Mouse (Mus musculus): Measurements from ENCODE around the gene Gnai1. TPM values are rescaled to one million over a fixed set of nuclear protein-coding genes. Genes with fewer than 3 reads are reported as not detected.

Gnai1 gene
- polyA plus RNA-seq (2015; fragmentation: Nextera tagmentation; extraction: Ambion mirVana): 21.2 and 22.8 TPM in 2 replicates

- WGBS: under 1% methylated on average over 43 of the region's 76 CpGs
- Histone ChIP-seq H3K36me3 (ENCODE audit: control insufficient read depth, insufficient read depth, low read length) (no peaks in the 10 kb centered on the region), H3K9me3 (replicated peaks; ENCODE audit: control insufficient read depth, low read length) (no peaks in the 10 kb centered on the region), H3K4me1 (ENCODE audit: control insufficient read depth, insufficient read depth, low read length) (0 out of 2 replicates have a peak, but pooled peaks cover 5% of the 10 kb centered on the region), H3K27ac (ENCODE audit: low read length) (peak within 1 kb of the TSS; percentile 52), H3K27me3 (ENCODE audit: control insufficient read depth, insufficient read depth, low read length) (no peaks in the 10 kb centered on the region; the same call in 1 of the 2 replicates), H3K4me3 (replicated peaks; ENCODE audit: low read length) (peak within 1 kb of the TSS; percentile 86), H3K9ac (ENCODE audit: low read length) (peak within 1 kb of the TSS; percentile 85), H3K4me2 (ENCODE audit: low read depth, low read length) (peak within 1 kb of the TSS; percentile 94)
- ATAC-seq (ENCODE audit: insufficient read depth, low FRiP score): peak; percentile 97
Measured at GRCm38 (mm10) chr5:18360281-18360819, at the start of gene Gnai1. TSS of gene Gnai1 (minus strand) at chr5:18360355.

- H3K4me3 ChIP-seq (replicated peaks; ENCODE audit: low read length): no peak overlapping the region
- H3K27me3 ChIP-seq (ENCODE audit: control insufficient read depth, insufficient read depth, low read length): no peaks in the 10 kb centered on the region
- H3K27ac ChIP-seq (ENCODE audit: low read length): no peak overlapping the region
- no peaks in the 10 kb centered on the region for H3K9me3 ChIP-seq (replicated peaks; ENCODE audit: control insufficient read depth, low read length)
- WGBS: 9% methylated on average over 2 of the region's 2 CpGs
- no peak overlapping the region for H3K9ac ChIP-seq (ENCODE audit: low read length)
- no peak overlapping the region for H3K4me2 ChIP-seq (ENCODE audit: low read depth, low read length)
- no peaks in the 10 kb centered on the region for H3K36me3 ChIP-seq (ENCODE audit: control insufficient read depth, insufficient read depth, low read length)
- no peak for ATAC-seq (ENCODE audit: insufficient read depth, low FRiP score)
- no peaks in the 10 kb centered on the region for H3K4me1 ChIP-seq (ENCODE audit: control insufficient read depth, insufficient read depth, low read length)
Measured at GRCm38 (mm10) chr5:18367864-18368263, 7.7 kb upstream of the Gnai1 start.

- no peak for ATAC-seq (ENCODE audit: insufficient read depth, low FRiP score)
- no peaks in the 10 kb centered on the region; the same call in 1 of the 2 replicates for H3K27me3 ChIP-seq (ENCODE audit: control insufficient read depth, insufficient read depth, low read length)
- no peak overlapping the region for H3K4me3 ChIP-seq (replicated peaks; ENCODE audit: low read length)
- no peaks in the 10 kb centered on the region for H3K9me3 ChIP-seq (replicated peaks; ENCODE audit: control insufficient read depth, low read length)
- H3K9ac ChIP-seq (ENCODE audit: low read length): no peak overlapping the region
- 93% methylated on average over 3 of the region's 3 CpGs for WGBS
- H3K36me3 ChIP-seq (ENCODE audit: control insufficient read depth, insufficient read depth, low read length): no peaks in the 10 kb centered on the region
- H3K27ac ChIP-seq (ENCODE audit: low read length): no peak overlapping the region
- no peaks in the 10 kb centered on the region for H3K4me1 ChIP-seq (ENCODE audit: control insufficient read depth, insufficient read depth, low read length)
- H3K4me2 ChIP-seq (ENCODE audit: low read depth, low read length): no peak overlapping the region
Measured at GRCm38 (mm10) chr5:18365460-18365859, 5.3 kb upstream of the Gnai1 start.

GRCm38 (mm10) chr5:18360956-18361355, 801 bp upstream of the Gnai1 start:
- Histone ChIP-seq H3K27me3 (ENCODE audit: control insufficient read depth, insufficient read depth, low read length) (no peaks in the 10 kb centered on the region; the same call in 1 of the 2 replicates), H3K4me2 (ENCODE audit: low read depth, low read length) (peak overlapping the region; percentile 94), H3K9ac (ENCODE audit: low read length) (peak overlapping the region; percentile 85), H3K9me3 (replicated peaks; ENCODE audit: control insufficient read depth, low read length) (no peaks in the 10 kb centered on the region), H3K4me1 (ENCODE audit: control insufficient read depth, insufficient read depth, low read length) (0 out of 2 replicates have a peak, but pooled peaks cover 5% of the 10 kb centered on the region), H3K27ac (ENCODE audit: low read length) (no peak overlapping the region), H3K4me3 (replicated peaks; ENCODE audit: low read length) (peak overlapping the region; percentile 86), H3K36me3 (ENCODE audit: control insufficient read depth, insufficient read depth, low read length) (no peaks in the 10 kb centered on the region)
- ATAC-seq (ENCODE audit: insufficient read depth, low FRiP score): no peak
- 40% methylated on average over 6 of the region's 6 CpGs for WGBS

- WGBS: under 1% methylated on average over 75 of the region's 76 CpGs
- no peaks in the 10 kb centered on the region for H3K36me3 ChIP-seq (ENCODE audit: control insufficient read depth, insufficient read depth, low read length)
- peak overlapping the region; percentile 85 for H3K9ac ChIP-seq (ENCODE audit: low read length)
- H3K27me3 ChIP-seq (ENCODE audit: control insufficient read depth, insufficient read depth, low read length): no peaks in the 10 kb centered on the region; the same call in 1 of the 2 replicates
- 0 out of 2 replicates have a peak, but pooled peaks cover 5% of the 10 kb centered on the region for H3K4me1 ChIP-seq (ENCODE audit: control insufficient read depth, insufficient read depth, low read length)
- peak overlapping the region; percentile 42; the same call in 1 of the 2 replicates for H3K27ac ChIP-seq (ENCODE audit: low read length)
- no peaks in the 10 kb centered on the region for H3K9me3 ChIP-seq (replicated peaks; ENCODE audit: control insufficient read depth, low read length)
- ATAC-seq (ENCODE audit: insufficient read depth, low FRiP score): peak; percentile 77
- H3K4me2 ChIP-seq (ENCODE audit: low read depth, low read length): peak overlapping the region; percentile 94
- peak overlapping the region; percentile 86 for H3K4me3 ChIP-seq (replicated peaks; ENCODE audit: low read length)
Measured at GRCm38 (mm10) chr5:18359376-18360280, 527 bp downstream of the Gnai1 start.

GRCm38 (mm10) chr5:18358778-18359177, 1.4 kb downstream of the Gnai1 start:
- H3K27ac ChIP-seq (ENCODE audit: low read length): no peak overlapping the region
- WGBS: 26% methylated on average over 6 of the region's 6 CpGs
- peak overlapping the region; percentile 86 for H3K4me3 ChIP-seq (replicated peaks; ENCODE audit: low read length)
- H3K4me1 ChIP-seq (ENCODE audit: control insufficient read depth, insufficient read depth, low read length): 0 out of 2 replicates have a peak, but pooled peaks cover 5% of the 10 kb centered on the region
- no peaks in the 10 kb centered on the region for H3K36me3 ChIP-seq (ENCODE audit: control insufficient read depth, insufficient read depth, low read length)
- no peak for ATAC-seq (ENCODE audit: insufficient read depth, low FRiP score)
- peak overlapping the region; percentile 94 for H3K4me2 ChIP-seq (ENCODE audit: low read depth, low read length)
- no peak overlapping the region; the same call in 1 of the 2 replicates for H3K9ac ChIP-seq (ENCODE audit: low read length)
- H3K27me3 ChIP-seq (ENCODE audit: control insufficient read depth, insufficient read depth, low read length): no peaks in the 10 kb centered on the region; the same call in 1 of the 2 replicates
- H3K9me3 ChIP-seq (replicated peaks; ENCODE audit: control insufficient read depth, low read length): no peaks in the 10 kb centered on the region

GRCm38 (mm10) chr5:18358191-18358590, 2.0 kb downstream of the Gnai1 start:
- Histone ChIP-seq H3K27ac (ENCODE audit: low read length) (no peak overlapping the region), H3K36me3 (ENCODE audit: control insufficient read depth, insufficient read depth, low read length) (no peaks in the 10 kb centered on the region), H3K4me1 (ENCODE audit: control insufficient read depth, insufficient read depth, low read length) (0 out of 2 replicates have a peak, but pooled peaks cover 5% of the 10 kb centered on the region), H3K4me2 (ENCODE audit: low read depth, low read length) (peak overlapping the region; percentile 94; the same call in 1 of the 2 replicates), H3K27me3 (ENCODE audit: control insufficient read depth, insufficient read depth, low read length) (no peaks in the 10 kb centered on the region; the same call in 1 of the 2 replicates), H3K9me3 (replicated peaks; ENCODE audit: control insufficient read depth, low read length) (no peaks in the 10 kb centered on the region), H3K4me3 (replicated peaks; ENCODE audit: low read length) (no peak overlapping the region; the same call in 1 of the 2 replicates), H3K9ac (ENCODE audit: low read length) (no peak overlapping the region)
- WGBS: 13% methylated on average over 3 of the region's 3 CpGs
- ATAC-seq (ENCODE audit: insufficient read depth, low FRiP score): no peak

- Histone ChIP-seq H3K27ac (ENCODE audit: low read length) (no peak overlapping the region), H3K36me3 (ENCODE audit: control insufficient read depth, insufficient read depth, low read length) (no peaks in the 10 kb centered on the region), H3K27me3 (ENCODE audit: control insufficient read depth, insufficient read depth, low read length) (no peaks in the 10 kb centered on the region), H3K9me3 (replicated peaks; ENCODE audit: control insufficient read depth, low read length) (no peaks in the 10 kb centered on the region), H3K9ac (ENCODE audit: low read length) (no peak overlapping the region), H3K4me1 (ENCODE audit: control insufficient read depth, insufficient read depth, low read length) (peaks cover 4% of the 10 kb centered on the region), H3K4me2 (ENCODE audit: low read depth, low read length) (no peak overlapping the region), H3K4me3 (replicated peaks; ENCODE audit: low read length) (no peak overlapping the region)
- WGBS: 82% methylated on average over 3 of the region's 3 CpGs
- no peak for ATAC-seq (ENCODE audit: insufficient read depth, low FRiP score)
Measured at GRCm38 (mm10) chr5:18347297-18347696, 12.9 kb downstream of the Gnai1 start.
